Mouse (Mus musculus): ENCODE results near the gene Dnajc21. TPM values are rescaled to one million over a fixed set of nuclear protein-coding genes. Genes with fewer than 3 reads are reported as not detected.
"Not testable (repeated sequence)": the region's sequence is repeated elsewhere in the genome, so short reads cannot be mapped to it uniquely, and the experiment has no call there.

The Dnajc21 gene
- 12.4 and 14.4 TPM in 2 replicates for polyA plus RNA-seq (2015; fragmentation: Nextera tagmentation; extraction: Ambion mirVana)

GRCm38 (mm10) chr15:10470151-10470831 is at the start of gene Dnajc21:
Gene Dnajc21, minus strand, starts transcription at chr15:10470516.
- peak within 1 kb of the TSS; percentile 81 for H3K27ac ChIP-seq (replicated peaks)
- peak; percentile 94 for ATAC-seq (ENCODE audit: insufficient number of reproducible peaks, low FRiP score, low TSS enrichment, low read depth)
- no peaks in the 10 kb centered on the region for H3K27me3 ChIP-seq
- 0% methylated on average over 80 of the region's 87 CpGs for WGBS
- peak within 1 kb of the TSS; percentile 85 for H3K4me3 ChIP-seq (replicated peaks)
- H3K9me3 ChIP-seq (replicated peaks) = no peaks in the 10 kb centered on the region
- H3K9ac ChIP-seq = peak within 1 kb of the TSS; percentile 71
- H3K4me2 ChIP-seq (replicated peaks) = peak within 1 kb of the TSS; percentile 80
- peaks cover 11% of the 10 kb centered on the region; the same call in 1 of the 2 replicates for H3K4me1 ChIP-seq
- H3K36me3 ChIP-seq = peaks cover 8% of the 10 kb centered on the region

- H3K4me1 ChIP-seq = no peaks in the 10 kb centered on the region
- no peak overlapping the region for H3K27ac ChIP-seq (replicated peaks)
- no peaks in the 10 kb centered on the region for H3K9me3 ChIP-seq (replicated peaks)
- ATAC-seq (ENCODE audit: insufficient number of reproducible peaks, low FRiP score, low TSS enrichment, low read depth) = no peak
- no peak overlapping the region for H3K4me3 ChIP-seq (replicated peaks)
- H3K9ac ChIP-seq = no peak overlapping the region
- WGBS = 84% methylated on average over 7 of the region's 7 CpGs
- no peaks in the 10 kb centered on the region for H3K27me3 ChIP-seq
- no peaks in the 10 kb centered on the region for H3K36me3 ChIP-seq
- H3K4me2 ChIP-seq (replicated peaks) = no peak overlapping the region
Measured at GRCm38 (mm10) chr15:10515166-10515565, 44.9 kb upstream of the Dnajc21 start.

- Histone ChIP-seq H3K9ac (no peak overlapping the region), H3K9me3 (replicated peaks) (no peaks in the 10 kb centered on the region), H3K27ac (replicated peaks) (peak overlapping the region; percentile 35), H3K4me2 (replicated peaks) (no peak overlapping the region), H3K4me3 (replicated peaks) (no peak overlapping the region), H3K36me3 (no peaks in the 10 kb centered on the region), H3K27me3 (no peaks in the 10 kb centered on the region), H3K4me1 (peaks cover 7% of the 10 kb centered on the region; the same call in 1 of the 2 replicates)
- no peak for ATAC-seq (ENCODE audit: insufficient number of reproducible peaks, low FRiP score, low TSS enrichment, low read depth)
- 37% methylated on average over 11 of the region's 11 CpGs for WGBS
Measured at GRCm38 (mm10) chr15:10506099-10506498, 35.8 kb upstream of the Dnajc21 start.

GRCm38 (mm10) chr15:10500838-10501719 is 30.8 kb upstream of the Dnajc21 start:
- H3K27me3 ChIP-seq = no peaks in the 10 kb centered on the region
- H3K9ac ChIP-seq = no peak overlapping the region
- no peak overlapping the region for H3K27ac ChIP-seq (replicated peaks)
- H3K4me3 ChIP-seq (replicated peaks) = no peak overlapping the region
- 52% methylated on average over 11 of the region's 11 CpGs for WGBS
- peaks cover 4% of the 10 kb centered on the region for H3K36me3 ChIP-seq
- ATAC-seq (ENCODE audit: insufficient number of reproducible peaks, low FRiP score, low TSS enrichment, low read depth) = no peak
- no peaks in the 10 kb centered on the region for H3K9me3 ChIP-seq (replicated peaks)
- peaks cover 1% of the 10 kb centered on the region; the same call in 1 of the 2 replicates for H3K4me1 ChIP-seq
- no peak overlapping the region for H3K4me2 ChIP-seq (replicated peaks)

GRCm38 (mm10) chr15:10500035-10500434 is 29.7 kb upstream of the Dnajc21 start:
- no peak overlapping the region for H3K4me3 ChIP-seq (replicated peaks)
- no peaks in the 10 kb centered on the region for H3K4me1 ChIP-seq
- no peaks in the 10 kb centered on the region for H3K9me3 ChIP-seq (replicated peaks)
- H3K9ac ChIP-seq = no peak overlapping the region
- no peaks in the 10 kb centered on the region for H3K27me3 ChIP-seq
- H3K36me3 ChIP-seq = peaks cover 6% of the 10 kb centered on the region
- H3K27ac ChIP-seq (replicated peaks) = no peak overlapping the region
- WGBS = 78% methylated on average over 5 of the region's 5 CpGs
- ATAC-seq (ENCODE audit: insufficient number of reproducible peaks, low FRiP score, low TSS enrichment, low read depth) = no peak
- no peak overlapping the region for H3K4me2 ChIP-seq (replicated peaks)

GRCm38 (mm10) chr15:10499593-10499992 is 29.3 kb upstream of the Dnajc21 start:
- no peak for ATAC-seq (ENCODE audit: insufficient number of reproducible peaks, low FRiP score, low TSS enrichment, low read depth)
- Histone ChIP-seq H3K9ac (no peak overlapping the region), H3K27ac (replicated peaks) (no peak overlapping the region), H3K4me2 (replicated peaks) (no peak overlapping the region), H3K27me3 (no peaks in the 10 kb centered on the region), H3K36me3 (peaks cover 6% of the 10 kb centered on the region), H3K4me1 (no peaks in the 10 kb centered on the region), H3K9me3 (replicated peaks) (no peaks in the 10 kb centered on the region), H3K4me3 (replicated peaks) (no peak overlapping the region)
- whole genome bisulfite sequencing = 73% methylated on average over 5 of the region's 5 CpGs

- H3K4me2 ChIP-seq (replicated peaks); H3K9ac ChIP-seq; H3K4me3 ChIP-seq (replicated peaks); H3K9me3 ChIP-seq (replicated peaks); H3K27ac ChIP-seq (replicated peaks); H3K4me1 ChIP-seq; H3K27me3 ChIP-seq; ATAC-seq (ENCODE audit: insufficient number of reproducible peaks, low FRiP score, low TSS enrichment, low read depth): not testable (repeated sequence)
- 100% methylated on average over 1 of the region's 1 CpGs for WGBS
- H3K36me3 ChIP-seq = peaks cover 18% of the 10 kb centered on the region
Measured at GRCm38 (mm10) chr15:10496696-10497095, 26.4 kb upstream of the Dnajc21 start.

- H3K4me1 ChIP-seq = no peaks in the 10 kb centered on the region
- no peak for ATAC-seq (ENCODE audit: insufficient number of reproducible peaks, low FRiP score, low TSS enrichment, low read depth)
- no peaks in the 10 kb centered on the region for H3K27me3 ChIP-seq
- H3K4me3 ChIP-seq (replicated peaks) = no peak overlapping the region
- no peak overlapping the region for H3K27ac ChIP-seq (replicated peaks)
- H3K9ac ChIP-seq = no peak overlapping the region
- peaks cover 18% of the 10 kb centered on the region for H3K36me3 ChIP-seq
- no peaks in the 10 kb centered on the region for H3K9me3 ChIP-seq (replicated peaks)
- no peak overlapping the region for H3K4me2 ChIP-seq (replicated peaks)
- 91% methylated on average over 11 of the region's 11 CpGs for WGBS
Measured at GRCm38 (mm10) chr15:10495944-10496343, 25.6 kb upstream of the Dnajc21 start.

GRCm38 (mm10) chr15:10490101-10490500 is 19.8 kb upstream of the Dnajc21 start:
- ATAC-seq (ENCODE audit: insufficient number of reproducible peaks, low FRiP score, low TSS enrichment, low read depth) = no peak
- Histone ChIP-seq H3K9me3 (replicated peaks) (no peaks in the 10 kb centered on the region), H3K27ac (replicated peaks) (no peak overlapping the region), H3K4me1 (peaks cover 15% of the 10 kb centered on the region), H3K36me3 (peaks cover 22% of the 10 kb centered on the region), H3K27me3 (no peaks in the 10 kb centered on the region), H3K9ac (no peak overlapping the region), H3K4me3 (replicated peaks) (no peak overlapping the region), H3K4me2 (replicated peaks) (no peak overlapping the region)
- WGBS = 71% methylated on average over 5 of the region's 5 CpGs

GRCm38 (mm10) chr15:10487246-10487645 is 16.9 kb upstream of the Dnajc21 start:
- Histone ChIP-seq H3K4me3 (replicated peaks) (peak overlapping the region; percentile 80; the same call in 1 of the 2 replicates), H3K27me3 (no peaks in the 10 kb centered on the region), H3K4me1 (peaks cover 25% of the 10 kb centered on the region), H3K4me2 (replicated peaks) (peak overlapping the region; percentile 77), H3K9ac (no peak overlapping the region), H3K36me3 (peaks cover 23% of the 10 kb centered on the region), H3K27ac (replicated peaks) (no peak overlapping the region), H3K9me3 (replicated peaks) (no peaks in the 10 kb centered on the region)
- WGBS = 47% methylated on average over 2 of the region's 2 CpGs
- ATAC-seq (ENCODE audit: insufficient number of reproducible peaks, low FRiP score, low TSS enrichment, low read depth) = no peak

- 2% methylated on average over 18 of the region's 18 CpGs for WGBS
- Histone ChIP-seq H3K9me3 (replicated peaks) (no peaks in the 10 kb centered on the region), H3K27ac (replicated peaks) (peak overlapping the region; percentile 71), H3K4me2 (replicated peaks) (peak overlapping the region; percentile 77), H3K9ac (peak overlapping the region; percentile 55), H3K4me3 (replicated peaks) (peak overlapping the region; percentile 80), H3K27me3 (no peaks in the 10 kb centered on the region), H3K36me3 (peaks cover 25% of the 10 kb centered on the region), H3K4me1 (peaks cover 25% of the 10 kb centered on the region)
- 0 out of 2 replicates have a peak, but pooled peaks have one; percentile 10 for ATAC-seq (ENCODE audit: insufficient number of reproducible peaks, low FRiP score, low TSS enrichment, low read depth)
Measured at GRCm38 (mm10) chr15:10486365-10486839, 16.1 kb upstream of the Dnajc21 start.
